Mouse (Mus musculus): Measurements from ENCODE around the gene Gm853.

Gene Gm853

GRCm38 (mm10) chr4:130213197-130213596 is 9.0 kb downstream of the Gm853 start:
- WGBS, result 93% methylated on average over 4 of the region's 4 CpGs

GRCm38 (mm10) chr4:130212421-130212820 is 9.8 kb downstream of the Gm853 start:
- WGBS, result 84% methylated on average over 7 of the region's 7 CpGs

- 95% methylated on average over 2 of the region's 2 CpGs for WGBS
Measured at GRCm38 (mm10) chr4:130211870-130212269, 10.3 kb downstream of the Gm853 start.

GRCm38 (mm10) chr4:130198694-130199670 is 23.2 kb downstream of the Gm853 start:
- WGBS, result 11% methylated on average over 35 of the region's 35 CpGs

GRCm38 (mm10) chr4:130196542-130196941 is 25.7 kb downstream of the Gm853 start:
- 55% methylated on average over 8 of the region's 8 CpGs for WGBS

GRCm38 (mm10) chr4:130195924-130196323 is 26.3 kb downstream of the Gm853 start:
- 77% methylated on average over 13 of the region's 13 CpGs for WGBS

- WGBS, result 68% methylated on average over 9 of the region's 9 CpGs
Measured at GRCm38 (mm10) chr4:130192266-130192665, 29.9 kb downstream of the Gm853 start.

- 70% methylated on average over 7 of the region's 7 CpGs for WGBS
Measured at GRCm38 (mm10) chr4:130189606-130190005, 32.6 kb downstream of the Gm853 start.

- WGBS, result 5% methylated on average over 13 of the region's 13 CpGs
Measured at GRCm38 (mm10) chr4:130188806-130189297, 33.3 kb downstream of the Gm853 start.

- 42% methylated on average over 12 of the region's 12 CpGs for WGBS
Measured at GRCm38 (mm10) chr4:130186891-130187290, 35.3 kb downstream of the Gm853 start.

GRCm38 (mm10) chr4:130186450-130186849 is 35.8 kb downstream of the Gm853 start:
- WGBS, result 54% methylated on average over 9 of the region's 9 CpGs

- WGBS, result 92% methylated on average over 5 of the region's 5 CpGs
Measured at GRCm38 (mm10) chr4:130183879-130184278, 38.3 kb downstream of the Gm853 start.

- 66% methylated on average over 13 of the region's 13 CpGs for WGBS
Measured at GRCm38 (mm10) chr4:130183023-130183422, 39.2 kb downstream of the Gm853 start.

- 36% methylated on average over 4 of the region's 4 CpGs for WGBS
Measured at GRCm38 (mm10) chr4:130181886-130182285, 40.3 kb downstream of the Gm853 start.

GRCm38 (mm10) chr4:130180909-130181602 is 41.1 kb downstream of the Gm853 start:
- WGBS, result 80% methylated on average over 7 of the region's 7 CpGs

- 91% methylated on average over 3 of the region's 3 CpGs for WGBS
Measured at GRCm38 (mm10) chr4:130179876-130180275, 42.3 kb downstream of the Gm853 start.

- WGBS, result 77% methylated on average over 7 of the region's 7 CpGs
Measured at GRCm38 (mm10) chr4:130177536-130177935, 44.7 kb downstream of the Gm853 start.

GRCm38 (mm10) chr4:130177087-130177486 is 45.1 kb downstream of the Gm853 start:
- WGBS, result 73% methylated on average over 4 of the region's 4 CpGs

GRCm38 (mm10) chr4:130176156-130176720 is 46.0 kb downstream of the Gm853 start:
- 76% methylated on average over 5 of the region's 5 CpGs for WGBS

- WGBS, result 17% methylated on average over 14 of the region's 14 CpGs
Measured at GRCm38 (mm10) chr4:130175072-130175711, 47.0 kb downstream of the Gm853 start, which contains the start of gene Tinagl1. Gene Tinagl1, minus strand, starts transcription at chr4:130175122.

- WGBS, result 9% methylated on average over 25 of the region's 25 CpGs
Measured at GRCm38 (mm10) chr4:130174335-130175031, 47.7 kb downstream of the Gm853 start.
